Mouse (Mus musculus) brain, embryonic 14.5 days (tissue): ENCODE results near the gene Snx14.

Source experiments
- CTCF ChIP-seq: fragments of 200-500 bp; IDR thresholded peaks from 2 replicates; pipeline ENCODE4 v1.5.1; 2012; ENCODE audit warnings: inconsistent platforms, mild to moderate bottlenecking, moderate library complexity, borderline replicate concordance; ENCODE audit not compliant: insufficient read depth, insufficient read length; ENCODE audit errors: extremely low read depth
- POLR2A ChIP-seq: fragments of 200-500 bp; IDR thresholded peaks from 2 replicates; pipeline ENCODE4 v1.6.1; 2012; ENCODE audit warnings: mild to moderate bottlenecking, inconsistent platforms, borderline replicate concordance; ENCODE audit not compliant: poor library complexity, insufficient read depth, insufficient read length, severe bottlenecking; ENCODE audit errors: extremely low read depth

DNA sequence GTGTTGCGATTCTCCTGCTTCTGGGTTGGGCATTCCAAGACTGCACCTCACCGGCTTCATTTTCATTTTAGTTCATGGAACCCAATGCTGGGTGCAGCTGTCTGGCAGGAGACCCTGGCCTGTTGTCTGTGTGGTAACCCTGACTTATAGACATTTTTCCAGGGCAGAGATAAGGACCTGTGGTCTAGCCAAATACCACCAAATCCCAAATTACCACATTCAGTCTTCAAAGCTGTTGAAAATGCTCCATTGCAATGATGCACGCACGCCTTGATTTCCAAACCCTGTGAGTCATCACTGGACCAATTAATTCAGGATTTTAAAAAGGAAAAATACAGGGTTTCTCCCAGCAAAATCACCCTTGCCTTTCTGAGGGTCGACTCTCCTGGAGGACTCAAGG lies 70.3 kb downstream of the Snx14 start:
- no peak for TF ChIP-seq CTCF
- no peak for TF ChIP-seq POLR2A
